22 mouse cellular contexts compared by ENCODE assay signal in the genomic region with DNA sequence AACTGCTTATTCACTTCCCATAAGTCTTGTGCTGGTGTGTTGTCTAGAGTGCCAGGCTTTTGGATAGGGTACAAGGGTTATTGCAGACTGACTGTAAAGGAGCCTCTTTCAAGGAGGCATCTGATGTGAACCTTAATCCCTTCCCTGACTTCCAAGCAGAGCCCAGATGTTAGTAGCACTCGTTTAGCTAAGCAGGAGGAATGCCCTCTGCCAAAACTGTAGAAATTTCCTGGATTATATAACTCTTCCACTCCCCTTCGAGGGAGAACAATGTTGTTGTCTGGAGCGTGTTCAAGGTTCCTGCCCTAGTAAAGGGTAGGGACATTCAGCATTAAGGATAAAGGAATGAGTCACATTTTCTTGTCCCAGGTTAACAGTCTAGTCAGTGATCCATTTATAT. TPM values are rescaled to one million over a fixed set of nuclear protein-coding genes. Genes with fewer than 3 reads are reported as not detected.
"Had no signal": no experiment of that assay in that cellular context is flagged by ENCODE, and none has a peak within 500 bp of the region (broad histone marks: within the 10 kb centered on the region; RNA-seq: fewer than 3 reads in every experiment).

No protein-coding gene starts in this region.

- ATAC-seq: midbrain, embryonic 16.5 days had no signal

- H3K9me3 ChIP-seq: midbrain, embryonic 10.5 days; midbrain, embryonic 12.5 days; neural tube, embryonic 13.5 days; neural tube, embryonic 15.5 days had no signal

- H3K27me3 ChIP-seq: midbrain, embryonic 12.5 days; neural tube, embryonic 13.5 days; neural tube, embryonic 15.5 days had no signal

- DNase-seq: lung, adult 18-20 months; lung, embryonic 14.5 days; lung, postnatal 10 days; lung, postnatal 4 days; midbrain, embryonic 14.5 days; retina, postnatal 1 day; right cerebral cortex, adult 18-20 months; right cerebral cortex, postnatal 25 days; right cerebral cortex, postnatal 4 days; spleen, adult 18-20 months; thymus, adult 18-20 months; thymus, postnatal 14 days; thymus, postnatal 36 days had no signal

- H3K4me1 ChIP-seq: midbrain, embryonic 10.5 days; midbrain, embryonic 12.5 days; neural tube, embryonic 15.5 days had no signal

- H3K4me2 ChIP-seq: lung, embryonic 14.5 days; midbrain, embryonic 12.5 days; neural tube, embryonic 13.5 days; neural tube, embryonic 15.5 days had no signal

- H3K4me3 ChIP-seq: midbrain, embryonic 10.5 days; midbrain, embryonic 12.5 days; myocyte; neural tube, embryonic 13.5 days; neural tube, embryonic 15.5 days had no signal

- H3K36me3 ChIP-seq: midbrain, embryonic 10.5 days; midbrain, embryonic 12.5 days; neural tube, embryonic 13.5 days; neural tube, embryonic 15.5 days had no signal

- H3K27ac ChIP-seq: midbrain, embryonic 10.5 days; midbrain, embryonic 12.5 days; neural tube, embryonic 13.5 days; neural tube, embryonic 15.5 days had no signal

- H3K9ac ChIP-seq: lung, embryonic 14.5 days; midbrain, embryonic 12.5 days; neural tube, embryonic 13.5 days; neural tube, embryonic 15.5 days had no signal

RNA-seq across cellular contexts. Expression of a gene that starts 43.2 kb away (rescaled TPM):
- total RNA-seq: megakaryocyte-erythroid progenitor cell, adult 5-6 weeks had no signal
- polyA plus RNA-seq: midbrain, embryonic 12.5 days; midbrain, embryonic 14.5 days; neural tube, embryonic 11.5 days; neural tube, embryonic 13.5 days; stomach, embryonic 14.5 days had no signal
